Mouse (Mus musculus): ENCODE data around the gene Slc35a3. TPM values are rescaled to one million over a fixed set of nuclear protein-coding genes. Genes with fewer than 3 reads are reported as not detected.
"Not testable (repeated sequence)": the region's sequence is repeated elsewhere in the genome, so short reads cannot be mapped to it uniquely, and the experiment has no call there.

Slc35a3 gene
- 8.7 and 10.3 TPM in 2 replicates for polyA plus RNA-seq (2015; fragmentation: Nextera tagmentation; extraction: Ambion mirVana)

DNA sequence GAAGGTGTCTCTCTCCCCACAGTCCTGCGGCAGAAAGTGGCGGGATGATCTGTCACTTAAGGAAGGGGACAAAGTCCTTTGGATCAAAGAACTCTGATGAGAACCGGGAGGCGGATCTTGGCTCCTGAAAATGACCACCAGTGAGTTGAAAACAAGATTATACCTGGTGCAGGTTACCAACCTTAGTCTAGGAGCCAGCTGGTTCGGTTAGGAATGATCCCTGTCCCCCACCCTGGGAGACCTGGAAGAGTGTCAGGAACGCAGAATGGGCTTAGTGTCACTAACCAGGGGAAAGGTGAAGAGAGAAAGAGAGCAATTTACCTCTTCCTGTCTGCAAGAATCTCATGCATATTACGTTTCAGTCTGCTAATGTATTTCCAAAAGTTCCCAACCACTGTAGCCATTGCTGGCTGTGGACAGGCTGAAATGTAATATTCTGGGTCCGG lies at the start of gene Slc35a3:
Gene Slc35a3 (minus strand): TSS at position 396 of the 446 bp plus-strand sequence.
- Histone ChIP-seq H3K9ac (peak within 1 kb of the TSS; percentile 95), H3K27ac (replicated peaks) (peak within 1 kb of the TSS; percentile 84), H3K9me3 (no peaks in the 10 kb centered on the region), H3K27me3 (replicated peaks) (no peaks in the 10 kb centered on the region), H3K36me3 (no peaks in the 10 kb centered on the region), H3K4me2 (peak within 1 kb of the TSS; percentile 79), H3K4me3 (peak within 1 kb of the TSS; percentile 96), H3K4me1 (peaks cover 29% of the 10 kb centered on the region)
- ATAC-seq (ENCODE audit: extremely low read depth, insufficient number of reproducible peaks, low FRiP score, low TSS enrichment), result no peak
- 3% methylated on average over 8 of the region's 8 CpGs for WGBS

DNA sequence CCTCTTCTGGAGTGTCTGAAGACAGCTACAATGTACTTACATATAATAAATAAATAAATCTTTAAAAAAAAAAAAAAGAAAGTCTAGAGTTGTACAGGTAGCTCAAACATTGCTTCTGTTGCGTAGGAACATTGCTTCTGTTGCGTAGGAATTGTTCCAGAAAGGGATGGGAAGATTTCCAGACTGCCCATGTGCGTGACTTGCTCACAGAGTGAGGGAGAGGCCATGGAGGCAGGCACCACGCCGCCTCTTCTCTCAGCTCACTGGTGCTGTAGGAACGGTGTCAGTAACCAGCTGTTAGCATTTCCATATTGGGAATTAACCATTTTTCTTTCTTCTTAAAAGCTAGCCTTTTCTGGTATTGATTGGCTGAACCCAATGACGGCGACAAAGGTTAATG lies 40.2 kb upstream of the Slc35a3 start:
- H3K4me2 ChIP-seq, result no peak overlapping the region
- no peaks in the 10 kb centered on the region for H3K27me3 ChIP-seq (replicated peaks)
- WGBS, result 90% methylated on average over 8 of the region's 8 CpGs
- no peak overlapping the region for H3K4me3 ChIP-seq
- no peaks in the 10 kb centered on the region for H3K4me1 ChIP-seq
- H3K9ac ChIP-seq, result no peak overlapping the region
- no peak; the same call in 1 of the 2 replicates for ATAC-seq (ENCODE audit: extremely low read depth, insufficient number of reproducible peaks, low FRiP score, low TSS enrichment)
- H3K27ac ChIP-seq (replicated peaks), result no peak overlapping the region
- no peaks in the 10 kb centered on the region for H3K9me3 ChIP-seq
- peaks cover 84% of the 10 kb centered on the region for H3K36me3 ChIP-seq

DNA sequence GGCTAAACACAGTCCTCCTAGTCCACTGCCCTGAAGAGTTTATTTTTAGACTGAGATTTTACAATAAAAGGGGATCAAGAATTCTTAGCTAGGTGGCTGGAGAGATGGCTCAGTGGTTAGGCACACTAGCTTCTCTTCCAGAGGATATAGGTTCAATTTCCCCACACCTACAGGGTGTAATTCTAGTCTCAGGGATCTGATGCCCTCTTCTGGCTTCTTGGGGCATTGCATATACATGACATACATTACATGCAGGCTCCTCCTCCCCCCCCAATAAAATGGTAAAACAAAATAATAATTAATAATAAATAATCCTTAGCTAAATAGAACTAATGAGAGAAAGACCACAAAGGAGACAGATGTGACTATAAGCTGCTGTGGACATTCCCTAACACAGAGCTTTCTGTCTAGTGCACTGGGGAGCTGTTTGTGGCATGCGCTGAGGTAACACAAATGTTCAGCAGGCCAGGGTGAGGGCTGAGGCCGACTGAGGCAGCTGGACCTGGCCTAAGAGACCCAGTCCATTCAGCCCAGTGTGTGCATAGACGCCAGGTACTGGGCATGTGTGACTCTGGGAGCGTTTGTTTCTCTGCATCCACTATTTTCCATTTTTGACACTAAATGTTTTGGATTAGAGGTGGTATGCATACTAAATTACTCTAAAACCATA lies 38.7 kb upstream of the Slc35a3 start:
- peaks cover 76% of the 10 kb centered on the region for H3K36me3 ChIP-seq
- H3K9ac ChIP-seq, result no peak overlapping the region
- no peak overlapping the region for H3K4me3 ChIP-seq
- H3K27ac ChIP-seq (replicated peaks), result no peak overlapping the region
- WGBS, result 81% methylated on average over 4 of the region's 4 CpGs
- no peaks in the 10 kb centered on the region for H3K4me1 ChIP-seq
- H3K4me2 ChIP-seq, result no peak overlapping the region
- no peak for ATAC-seq (ENCODE audit: extremely low read depth, insufficient number of reproducible peaks, low FRiP score, low TSS enrichment)
- H3K9me3 ChIP-seq, result no peaks in the 10 kb centered on the region
- no peaks in the 10 kb centered on the region for H3K27me3 ChIP-seq (replicated peaks)

DNA sequence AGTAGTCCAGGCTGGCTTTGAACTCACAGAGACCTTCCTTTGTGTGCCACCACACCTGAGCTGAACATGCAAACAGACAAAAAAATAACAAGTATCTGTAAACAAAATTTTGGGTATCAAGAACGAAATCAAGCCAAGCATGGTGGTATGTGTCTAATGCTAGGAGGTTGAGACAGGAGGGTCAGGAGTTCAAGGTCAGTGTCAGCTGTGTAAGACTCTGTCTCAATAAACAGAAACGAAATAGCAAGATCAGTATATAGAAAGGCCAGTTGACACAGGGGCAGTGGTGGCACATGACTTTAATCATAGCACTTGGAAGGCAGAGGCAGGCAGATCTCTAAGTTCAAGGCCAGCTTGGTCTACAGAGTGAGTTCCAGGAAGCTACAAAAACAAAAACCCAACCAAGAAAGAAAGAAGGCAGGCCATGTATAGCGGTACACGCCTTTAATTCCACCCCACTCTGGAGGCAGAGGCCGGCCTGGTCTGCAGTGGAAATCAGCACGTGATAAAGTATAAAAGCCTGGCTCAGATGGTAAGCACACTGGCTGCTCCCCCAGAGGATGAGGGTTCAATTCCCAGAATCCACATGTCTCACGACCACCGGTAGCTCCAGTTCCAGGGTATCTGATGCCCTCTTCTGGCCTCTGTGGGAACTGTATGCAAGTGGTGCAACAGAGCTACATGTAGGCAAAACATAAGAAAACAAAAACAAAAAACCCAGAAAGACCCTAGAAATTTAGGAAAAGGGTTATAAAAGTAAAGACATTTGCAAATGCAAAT lies 36.0 kb upstream of the Slc35a3 start:
- H3K4me1 ChIP-seq, result no peaks in the 10 kb centered on the region
- ATAC-seq (ENCODE audit: extremely low read depth, insufficient number of reproducible peaks, low FRiP score, low TSS enrichment), result no peak
- H3K9ac ChIP-seq, result no peak overlapping the region
- no peaks in the 10 kb centered on the region for H3K9me3 ChIP-seq
- H3K4me2 ChIP-seq, result no peak overlapping the region
- H3K27me3 ChIP-seq (replicated peaks), result no peaks in the 10 kb centered on the region
- H3K27ac ChIP-seq (replicated peaks), result no peak overlapping the region
- H3K36me3 ChIP-seq, result peaks cover 80% of the 10 kb centered on the region
- H3K4me3 ChIP-seq, result no peak overlapping the region
- WGBS, result 57% methylated on average over 8 of the region's 8 CpGs

DNA sequence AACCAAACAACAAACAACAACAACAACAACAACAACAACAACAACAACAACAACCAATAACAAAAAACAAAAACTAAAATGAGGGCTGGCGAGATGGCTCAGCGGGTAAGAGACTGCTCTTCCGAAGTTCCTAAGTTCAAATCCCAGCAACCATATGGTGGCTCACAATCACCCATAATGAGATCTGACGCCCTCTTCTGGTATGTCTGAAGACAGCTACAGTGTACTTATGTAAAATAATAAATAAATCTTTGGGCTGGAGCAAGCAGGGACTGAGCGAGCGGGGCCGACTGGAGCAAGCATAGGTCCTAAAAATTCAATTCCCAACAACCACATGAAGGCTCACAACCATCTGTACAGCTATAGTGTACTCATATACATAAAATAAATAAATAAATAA lies 35.0 kb upstream of the Slc35a3 start:
- not testable (repeated sequence) for ATAC-seq (ENCODE audit: extremely low read depth, insufficient number of reproducible peaks, low FRiP score, low TSS enrichment); H3K9ac ChIP-seq; H3K27ac ChIP-seq (replicated peaks); H3K4me3 ChIP-seq; H3K27me3 ChIP-seq (replicated peaks); H3K4me2 ChIP-seq; H3K4me1 ChIP-seq; H3K9me3 ChIP-seq
- H3K36me3 ChIP-seq, result peaks cover 80% of the 10 kb centered on the region
- WGBS, result 88% methylated on average over 7 of the region's 7 CpGs

DNA sequence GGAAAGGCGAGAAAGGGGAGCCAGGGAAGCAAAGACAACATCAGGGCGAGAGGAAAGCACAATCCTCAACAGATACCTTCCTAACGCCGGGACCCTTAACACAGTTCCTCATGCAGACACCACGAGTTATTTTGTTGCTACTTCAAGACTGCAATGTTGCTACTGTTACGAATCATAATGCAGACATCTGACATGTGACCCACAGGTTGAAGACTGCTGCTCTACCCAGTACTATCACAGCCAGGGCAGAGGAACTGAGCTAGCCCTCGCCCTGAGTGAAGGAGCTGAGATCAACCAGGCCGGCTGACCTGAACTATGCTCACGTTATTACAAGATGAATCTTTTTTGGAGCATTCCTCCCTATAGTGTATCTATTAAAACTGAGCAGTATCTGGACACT lies 28.3 kb upstream of the Slc35a3 start:
- WGBS, result 68% methylated on average over 9 of the region's 9 CpGs
- no peak for ATAC-seq (ENCODE audit: extremely low read depth, insufficient number of reproducible peaks, low FRiP score, low TSS enrichment)
- no peak overlapping the region for H3K4me3 ChIP-seq
- peaks cover 33% of the 10 kb centered on the region for H3K36me3 ChIP-seq
- no peaks in the 10 kb centered on the region for H3K4me1 ChIP-seq
- H3K27ac ChIP-seq (replicated peaks), result no peak overlapping the region
- H3K9ac ChIP-seq, result no peak overlapping the region
- no peaks in the 10 kb centered on the region for H3K27me3 ChIP-seq (replicated peaks)
- no peaks in the 10 kb centered on the region for H3K9me3 ChIP-seq
- no peak overlapping the region for H3K4me2 ChIP-seq

DNA sequence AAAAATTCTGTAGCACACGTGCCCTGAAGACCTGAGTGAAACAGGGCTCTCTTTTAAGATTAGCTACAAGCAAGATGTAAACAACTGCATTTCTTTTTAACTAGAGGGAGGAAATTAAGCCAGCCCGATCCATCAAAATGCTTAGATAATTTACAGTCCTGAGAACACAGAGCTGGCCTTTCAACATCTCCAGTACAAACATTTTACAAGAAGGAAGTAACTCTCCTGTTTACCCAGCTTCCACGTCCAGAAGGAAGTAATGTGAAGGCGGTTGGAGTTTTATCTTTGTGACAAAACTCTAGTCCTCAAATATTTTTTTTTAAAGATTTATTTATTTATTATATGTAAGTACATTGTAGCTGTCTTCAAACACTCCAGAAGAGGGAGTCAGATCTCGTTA lies 27.5 kb upstream of the Slc35a3 start:
- 73% methylated on average over 5 of the region's 5 CpGs for WGBS
- no peak for ATAC-seq (ENCODE audit: extremely low read depth, insufficient number of reproducible peaks, low FRiP score, low TSS enrichment)

DNA sequence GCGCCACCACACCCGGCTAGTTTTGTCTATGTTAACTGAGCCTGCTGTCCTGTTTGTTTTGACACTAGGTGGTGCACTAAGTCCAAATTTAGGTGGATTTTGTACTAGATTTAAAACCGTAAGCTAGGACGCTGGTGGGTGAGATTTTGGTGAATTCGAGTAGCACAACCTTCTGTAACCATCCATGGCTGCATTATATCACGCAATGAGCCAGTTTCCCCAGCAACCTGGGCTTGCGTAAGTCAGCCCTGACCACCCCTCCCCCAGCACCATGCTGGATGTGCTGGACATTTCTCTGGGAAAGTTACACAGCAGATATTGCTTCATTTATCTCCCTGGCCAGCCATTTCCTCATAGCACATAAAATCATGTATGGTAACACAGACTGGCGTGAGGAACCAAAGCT lies 24.7 kb upstream of the Slc35a3 start:
- no peak overlapping the region for H3K9ac ChIP-seq
- H3K9me3 ChIP-seq, result peaks cover 3% of the 10 kb centered on the region; the same call in 1 of the 2 replicates
- peaks cover 3% of the 10 kb centered on the region; the same call in 1 of the 2 replicates for H3K36me3 ChIP-seq
- H3K27ac ChIP-seq (replicated peaks), result no peak overlapping the region
- H3K27me3 ChIP-seq (replicated peaks), result no peaks in the 10 kb centered on the region
- WGBS, result 75% methylated on average over 8 of the region's 8 CpGs
- no peaks in the 10 kb centered on the region for H3K4me1 ChIP-seq
- no peak overlapping the region for H3K4me2 ChIP-seq
- no peak for ATAC-seq (ENCODE audit: extremely low read depth, insufficient number of reproducible peaks, low FRiP score, low TSS enrichment)
- no peak overlapping the region for H3K4me3 ChIP-seq

More for the DNA sequence above, 27.5 kb upstream of the Slc35a3 start:
- no peaks in the 10 kb centered on the region for H3K9me3 ChIP-seq
- peaks cover 27% of the 10 kb centered on the region for H3K36me3 ChIP-seq
- no peaks in the 10 kb centered on the region for H3K4me1 ChIP-seq
- no peak overlapping the region for H3K4me2 ChIP-seq
- H3K27ac ChIP-seq (replicated peaks), result no peak overlapping the region
- no peaks in the 10 kb centered on the region for H3K27me3 ChIP-seq (replicated peaks)
- no peak overlapping the region for H3K9ac ChIP-seq
- no peak overlapping the region for H3K4me3 ChIP-seq

DNA sequence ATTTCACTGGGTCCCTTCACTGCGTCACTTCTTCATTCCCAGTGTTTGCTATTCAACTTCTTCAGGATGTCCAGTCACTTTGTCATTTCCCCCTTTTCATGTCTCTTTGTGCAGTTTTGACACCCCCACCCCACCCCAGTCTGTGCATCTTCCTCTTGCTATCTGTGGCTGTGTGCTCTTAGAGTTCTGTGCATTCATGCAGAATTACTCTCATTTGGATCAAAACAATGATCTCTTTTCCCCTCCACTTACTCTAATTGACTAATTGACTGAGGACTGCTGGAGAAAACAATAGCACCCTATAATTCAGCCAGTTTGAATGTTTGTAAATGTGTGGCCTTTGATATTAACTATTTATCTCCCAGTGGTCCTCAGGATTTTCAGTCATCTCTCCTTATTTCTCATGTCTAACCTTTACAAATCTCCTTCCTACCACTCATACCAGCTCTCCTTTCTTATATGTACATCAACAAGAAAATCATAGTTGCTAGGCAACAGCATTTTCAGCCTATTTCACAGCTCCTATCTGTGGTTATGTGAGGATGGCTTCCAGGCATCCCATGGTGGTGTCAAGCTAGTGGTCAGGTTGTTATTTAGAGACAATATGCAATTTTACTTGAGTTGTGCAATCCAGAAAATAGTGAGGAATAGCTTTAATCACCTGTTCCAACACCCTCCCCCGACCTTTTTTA lies 17.0 kb upstream of the Slc35a3 start:
- Histone ChIP-seq H3K4me3 (no peak overlapping the region), H3K4me1 (peaks cover 5% of the 10 kb centered on the region; the same call in 1 of the 2 replicates)

DNA sequence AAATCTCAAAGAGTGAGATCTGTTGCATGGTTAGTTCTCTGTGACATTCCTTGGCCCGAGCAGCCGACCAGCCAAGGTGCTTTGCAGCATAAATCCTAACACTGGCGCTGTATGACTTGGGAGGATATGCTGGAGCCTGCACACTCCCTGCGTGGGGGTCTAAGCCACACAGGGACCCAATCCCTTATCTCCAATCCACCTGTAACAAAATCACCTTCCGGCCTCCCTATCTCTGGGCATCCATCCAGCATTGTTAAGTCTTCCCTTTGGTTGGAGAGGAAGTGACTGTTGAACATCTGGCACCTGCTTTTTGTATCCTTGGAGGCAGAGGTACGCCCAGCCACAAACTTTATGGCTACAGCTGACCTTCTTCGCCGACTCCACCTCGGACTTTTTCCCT lies 14.2 kb upstream of the Slc35a3 start:
- no peaks in the 10 kb centered on the region for H3K36me3 ChIP-seq
- peak overlapping the region; percentile 10 for H3K4me2 ChIP-seq
- no peaks in the 10 kb centered on the region for H3K9me3 ChIP-seq
- 47% methylated on average over 9 of the region's 9 CpGs for WGBS
- H3K4me3 ChIP-seq, result no peak overlapping the region
- ATAC-seq (ENCODE audit: extremely low read depth, insufficient number of reproducible peaks, low FRiP score, low TSS enrichment), result no peak
- H3K9ac ChIP-seq, result no peak overlapping the region
- H3K4me1 ChIP-seq, result peaks cover 5% of the 10 kb centered on the region; the same call in 1 of the 2 replicates
- no peaks in the 10 kb centered on the region; the same call in 1 of the 2 replicates for H3K27me3 ChIP-seq (replicated peaks)
- no peak overlapping the region for H3K27ac ChIP-seq (replicated peaks)

More for the DNA sequence above, 17.0 kb upstream of the Slc35a3 start:
- 68% methylated on average over 2 of the region's 2 CpGs for whole genome bisulfite sequencing
- Histone ChIP-seq H3K27ac (replicated peaks) (no peak overlapping the region), H3K9ac (no peak overlapping the region), H3K4me2 (no peak overlapping the region), H3K36me3 (no peaks in the 10 kb centered on the region), H3K27me3 (replicated peaks) (no peaks in the 10 kb centered on the region; the same call in 1 of the 2 replicates), H3K9me3 (peaks cover 3% of the 10 kb centered on the region; the same call in 1 of the 2 replicates)
- ATAC-seq (ENCODE audit: extremely low read depth, insufficient number of reproducible peaks, low FRiP score, low TSS enrichment), result no peak

Measured in heart, embryonic 13.5 days (tissue).